Mouse (Mus musculus) megakaryocyte, embryonic 14.5 days (primary cell): ENCODE data around the gene Kat6b. TPM values are rescaled to one million over a fixed set of nuclear protein-coding genes. Genes with fewer than 3 reads are reported as not detected.
A peak's percentile ranks its signal among the peaks of the same experiment; 100 is the strongest.

ENCODE experiments used
- H3K27me3 ChIP-seq: replicated peaks from 2 replicates; pipeline ENCODE3; 2012; ENCODE audit warnings: inconsistent platforms
- H3K36me3 ChIP-seq: replicated peaks from 2 replicates; pipeline ENCODE3; 2012; ENCODE audit warnings: low read length, inconsistent platforms, mixed read lengths
- H3K4me1 ChIP-seq: 2 replicates; pipeline ENCODE4 v1.6.1; 2012; ENCODE audit warnings: inconsistent platforms
- H3K4me3 ChIP-seq: replicated peaks from 2 replicates; pipeline ENCODE3; 2012; ENCODE audit warnings: moderate library complexity, mild to moderate bottlenecking, inconsistent platforms
- H3K9me3 ChIP-seq: 2 replicates; pipeline ENCODE4 v1.6.1; 2012; ENCODE audit warnings: inconsistent platforms
- FLI1 ChIP-seq: IDR thresholded peaks from 2 replicates; pipeline ENCODE4 v1.6.1; 2012; ENCODE audit warnings: low read length, inconsistent platforms, mixed read lengths
- GATA1 ChIP-seq: IDR thresholded peaks from 3 replicates; pipeline ENCODE4 v1.6.1; 2012; ENCODE audit warnings: mixed read lengths, low read length, inconsistent platforms, borderline replicate concordance
- polyA plus RNA-seq: library from polyadenylated mRNA; stranded (reverse); fragments of >175 nt; gene quantifications from 2 replicates; pipeline ENCODE4 v1.2.3, GENCODE M21; 2012; ENCODE audit warnings: low replicate concordance; ENCODE audit not compliant: insufficient read depth

The Kat6b gene
- polyA plus RNA-seq, 1 experiment: 0.84 TPM

DNA sequence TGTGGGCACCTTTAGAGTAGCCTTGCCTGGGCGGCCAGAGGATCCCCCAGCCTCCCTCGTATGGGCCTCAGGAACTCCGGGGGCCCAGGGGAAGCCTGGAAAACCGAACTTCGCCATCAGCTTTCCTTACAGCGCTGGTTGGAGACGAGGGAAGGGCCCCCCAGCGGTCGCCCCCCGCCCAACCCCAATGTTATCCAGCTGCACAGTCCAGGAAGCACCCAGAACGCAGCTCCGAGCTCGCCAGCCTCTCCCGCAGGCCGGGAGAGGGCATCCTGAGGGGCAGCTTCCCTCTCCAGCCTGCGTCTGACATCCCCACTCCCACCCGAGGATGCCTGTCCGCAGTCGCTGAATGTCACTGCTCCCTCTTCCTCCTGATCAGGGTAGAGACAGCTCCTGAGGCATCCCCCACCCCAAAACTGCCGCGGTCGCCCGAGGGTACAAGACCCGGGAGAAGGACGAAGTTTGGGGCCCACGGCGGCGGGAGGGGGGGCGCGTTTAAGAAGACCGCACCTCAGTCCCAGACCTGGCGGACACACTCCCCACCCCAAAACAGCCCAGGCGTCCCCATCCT lies 17.9 kb downstream of the Kat6b start:
- H3K4me1 ChIP-seq: peaks cover 41% of the 10 kb centered on the region
- H3K4me3 ChIP-seq: peak overlapping the region; percentile 99
- H3K27me3 ChIP-seq: peaks cover 5% of the 10 kb centered on the region
- H3K9me3 ChIP-seq: no peaks in the 10 kb centered on the region
- H3K36me3 ChIP-seq: no peaks in the 10 kb centered on the region
- TF ChIP-seq GATA1 (no peak), FLI1 (no peak)

DNA sequence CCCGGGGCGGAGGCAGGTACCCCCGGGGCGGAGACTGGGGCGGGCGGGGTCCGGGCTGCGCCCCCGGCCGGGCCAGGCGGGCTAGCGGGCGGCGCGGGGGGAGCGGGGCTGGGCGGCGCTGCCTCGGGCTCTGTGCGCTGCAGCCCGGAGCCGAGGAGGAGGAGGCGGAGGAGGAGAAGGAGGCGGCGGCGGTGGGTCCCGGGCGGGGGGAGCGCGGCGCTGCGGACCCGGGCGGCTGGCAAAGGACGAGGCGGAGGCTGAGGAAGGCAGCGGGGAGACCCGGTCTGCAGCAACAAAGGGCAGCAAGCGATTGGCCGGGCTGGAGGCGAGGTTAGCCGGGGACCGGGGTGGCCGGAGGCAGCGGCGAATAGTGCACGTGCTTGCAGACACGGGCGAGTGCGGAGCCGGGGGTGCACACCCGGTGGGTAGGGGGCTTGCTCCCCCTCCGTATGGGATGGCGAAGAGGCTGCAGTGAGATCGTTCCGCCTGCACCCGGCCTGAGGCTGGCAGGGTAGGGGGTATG lies 18.5 kb downstream of the Kat6b start:
- H3K4me1 ChIP-seq: peaks cover 47% of the 10 kb centered on the region

DNA sequence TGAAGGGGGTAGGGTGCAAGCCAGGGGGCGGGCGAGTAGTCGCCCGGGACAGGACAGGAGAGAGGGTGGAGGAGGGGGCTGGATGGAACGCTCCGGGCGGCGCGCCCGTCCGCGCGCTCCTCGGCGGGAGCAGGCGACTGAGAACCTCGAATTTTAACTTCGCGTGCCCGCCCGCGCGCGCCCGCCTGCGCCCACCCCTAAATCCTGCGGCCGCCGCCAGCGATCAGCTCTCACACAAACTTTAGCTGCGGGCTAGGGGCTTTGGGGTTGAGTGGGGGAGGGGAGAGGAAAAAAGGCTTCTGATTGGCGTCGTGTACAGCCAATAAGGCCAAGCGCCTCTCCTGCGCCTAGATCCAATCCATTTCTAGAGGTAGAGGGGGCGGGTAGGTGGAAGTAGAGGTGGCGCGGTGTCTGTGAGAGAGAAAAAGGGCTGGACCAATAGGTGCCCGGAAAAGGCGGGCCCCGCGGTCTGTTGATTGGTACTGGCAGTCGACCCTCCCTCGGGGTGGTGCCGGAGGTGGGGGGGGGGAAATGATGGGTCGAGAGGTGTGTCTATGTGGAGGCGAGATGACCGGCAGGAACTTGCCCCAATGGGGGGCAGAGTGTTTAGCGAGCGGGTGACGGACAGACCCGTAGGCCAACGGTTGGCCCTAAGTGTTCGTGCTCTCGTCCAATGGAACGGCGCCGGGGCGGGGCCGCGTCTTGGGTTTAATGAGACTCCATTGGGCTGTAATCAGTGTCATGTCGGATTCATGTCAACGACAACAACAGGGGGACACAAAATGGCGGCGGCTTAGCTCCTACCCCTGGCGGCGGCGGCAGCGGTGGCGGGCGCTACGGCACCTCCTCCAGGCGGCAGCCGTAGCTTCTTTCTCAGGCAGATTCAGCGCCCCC lies 19.2 kb downstream of the Kat6b start:
- TF ChIP-seq GATA1 (no peak), FLI1 (no peak)
- no peaks in the 10 kb centered on the region for H3K9me3 ChIP-seq
- H3K36me3 ChIP-seq: no peaks in the 10 kb centered on the region
- H3K27me3 ChIP-seq: peaks cover 5% of the 10 kb centered on the region
- peaks cover 52% of the 10 kb centered on the region for H3K4me1 ChIP-seq
- peak overlapping the region; percentile 99 for H3K4me3 ChIP-seq

More for the DNA sequence above, 18.5 kb downstream of the Kat6b start:
- TF ChIP-seq FLI1 (no peak), GATA1 (no peak)
- H3K9me3 ChIP-seq: no peaks in the 10 kb centered on the region
- H3K4me3 ChIP-seq: peak overlapping the region; percentile 99
- no peaks in the 10 kb centered on the region for H3K36me3 ChIP-seq
- H3K27me3 ChIP-seq: peaks cover 5% of the 10 kb centered on the region

DNA sequence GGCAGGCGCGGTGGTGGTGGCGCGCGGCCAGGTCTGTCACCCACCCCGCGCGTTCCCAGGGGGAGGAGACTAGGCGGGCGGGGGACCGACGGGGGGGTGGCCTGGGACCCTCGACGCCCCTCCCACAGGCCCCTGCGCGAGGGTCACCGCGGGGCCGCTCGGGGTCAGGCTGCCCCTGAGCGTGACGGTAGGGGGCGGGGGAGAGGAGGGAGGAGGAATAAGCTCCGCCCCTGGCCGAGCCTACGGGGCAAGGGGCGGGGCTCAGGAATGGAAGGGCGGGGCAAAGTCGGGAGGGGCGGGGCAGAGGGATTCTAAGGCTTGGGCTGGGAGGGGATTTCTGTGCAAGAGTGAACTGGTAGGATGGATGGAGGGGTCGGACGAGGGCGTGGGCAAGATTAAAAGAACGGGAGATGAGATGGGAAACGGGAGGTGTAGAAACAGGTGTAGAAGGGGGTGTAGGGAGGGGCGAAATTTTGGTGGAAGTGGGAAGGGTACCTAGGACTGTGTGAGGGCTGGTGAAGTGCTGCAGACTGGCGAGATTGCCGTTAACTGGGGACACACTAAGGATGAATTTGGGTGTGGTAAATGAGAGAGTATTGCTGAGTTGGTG lies 19.9 kb downstream of the Kat6b start:
- H3K4me1 ChIP-seq: peaks cover 53% of the 10 kb centered on the region
- no peak for TF ChIP-seq FLI1
- no peak for TF ChIP-seq GATA1
- H3K27me3 ChIP-seq: peaks cover 5% of the 10 kb centered on the region
- H3K36me3 ChIP-seq: peaks cover under 1% of the 10 kb centered on the region
- H3K9me3 ChIP-seq: no peaks in the 10 kb centered on the region
- H3K4me3 ChIP-seq: peak overlapping the region; percentile 99

DNA sequence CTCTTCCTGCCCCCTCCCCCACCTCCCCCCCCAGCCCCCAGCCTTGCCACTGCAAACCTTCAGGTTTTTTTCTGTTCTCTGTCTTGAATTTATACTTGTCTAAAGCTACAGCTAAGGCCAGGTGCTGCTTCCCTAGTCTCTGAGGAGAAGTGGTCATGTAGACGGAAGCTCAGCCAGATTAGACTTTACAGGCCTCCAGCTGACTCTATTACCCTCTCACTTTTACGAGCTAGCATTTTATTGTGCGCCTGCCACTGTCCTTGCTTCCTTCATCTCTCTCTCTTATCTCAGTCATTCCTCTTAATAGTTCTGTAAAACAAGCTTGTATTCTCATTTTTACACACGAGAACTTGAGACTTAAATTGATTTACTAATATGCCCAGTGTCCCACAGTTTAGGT lies 23.8 kb downstream of the Kat6b start:
- Histone ChIP-seq H3K9me3 (no peaks in the 10 kb centered on the region), H3K27me3 (no peaks in the 10 kb centered on the region)
- TF ChIP-seq FLI1: no peak
- TF ChIP-seq GATA1: no peak

DNA sequence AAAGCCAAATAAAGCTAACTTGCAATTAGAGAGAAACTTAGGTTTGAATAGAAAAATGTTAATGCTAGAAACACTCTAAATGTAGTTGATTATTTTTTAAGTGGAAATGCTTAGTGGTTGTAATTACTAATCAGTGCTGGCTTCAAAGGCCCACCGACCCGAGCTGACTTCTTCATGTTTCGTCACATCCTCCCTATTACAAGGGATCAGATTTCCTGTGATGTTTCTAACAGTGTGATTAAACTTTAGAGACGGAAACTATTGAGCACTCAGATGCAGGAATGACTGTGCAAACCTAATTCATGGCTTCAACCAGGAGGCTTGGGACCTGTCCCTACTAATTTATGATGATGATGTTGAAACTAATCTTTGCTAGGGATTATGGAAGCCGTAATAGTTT lies 25.8 kb downstream of the Kat6b start:
- Histone ChIP-seq H3K27me3 (no peaks in the 10 kb centered on the region), H3K4me3 (no peak overlapping the region), H3K9me3 (no peaks in the 10 kb centered on the region), H3K4me1 (peaks cover 42% of the 10 kb centered on the region), H3K36me3 (peaks cover 10% of the 10 kb centered on the region)
- TF ChIP-seq GATA1: no peak
- TF ChIP-seq FLI1: no peak

More for the DNA sequence above, 23.8 kb downstream of the Kat6b start:
- Histone ChIP-seq H3K4me3 (no peak overlapping the region), H3K4me1 (peaks cover 41% of the 10 kb centered on the region), H3K36me3 (peaks cover 7% of the 10 kb centered on the region)

DNA sequence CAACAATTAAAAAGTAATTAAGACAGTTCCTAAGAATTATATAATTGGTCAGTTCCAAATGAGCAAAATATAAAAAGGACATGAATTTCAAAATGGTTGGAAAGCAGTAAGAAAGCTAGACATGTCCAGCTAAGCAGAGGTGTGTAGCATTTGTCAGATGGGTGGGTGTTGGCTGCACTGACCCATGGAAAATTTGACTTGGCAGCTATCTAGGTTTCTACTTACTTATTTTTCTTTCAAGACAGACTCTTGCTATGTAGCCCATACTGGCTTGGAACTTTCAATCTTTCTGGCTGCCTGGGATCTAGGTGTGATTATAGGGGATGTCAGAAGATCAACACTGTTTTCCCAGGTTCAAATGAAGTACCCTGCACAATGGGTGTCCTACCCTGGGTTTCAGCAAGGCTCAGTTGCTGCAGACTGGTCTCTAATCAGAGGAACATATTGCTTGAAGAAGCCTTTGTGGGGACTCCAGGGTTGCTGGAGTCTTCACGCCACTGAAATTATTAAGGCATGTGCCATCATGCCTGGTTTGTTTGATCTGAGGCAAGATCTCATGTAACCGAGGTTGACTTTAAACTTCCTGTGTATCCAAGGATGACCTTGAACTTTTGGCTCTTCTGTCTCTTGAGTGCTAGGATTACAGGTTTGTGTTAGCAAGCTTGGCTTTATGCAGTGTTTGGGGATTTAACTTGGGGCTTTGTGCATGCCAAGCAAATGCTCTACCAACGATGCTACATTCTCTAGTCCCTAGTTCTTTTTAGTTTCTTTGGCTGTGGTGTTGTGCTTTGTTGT lies 28.1 kb downstream of the Kat6b start:
- Histone ChIP-seq H3K4me3 (no peak overlapping the region), H3K36me3 (peaks cover 10% of the 10 kb centered on the region), H3K27me3 (no peaks in the 10 kb centered on the region), H3K4me1 (peaks cover 30% of the 10 kb centered on the region), H3K9me3 (no peaks in the 10 kb centered on the region)
- TF ChIP-seq FLI1 (no peak), GATA1 (no peak)

DNA sequence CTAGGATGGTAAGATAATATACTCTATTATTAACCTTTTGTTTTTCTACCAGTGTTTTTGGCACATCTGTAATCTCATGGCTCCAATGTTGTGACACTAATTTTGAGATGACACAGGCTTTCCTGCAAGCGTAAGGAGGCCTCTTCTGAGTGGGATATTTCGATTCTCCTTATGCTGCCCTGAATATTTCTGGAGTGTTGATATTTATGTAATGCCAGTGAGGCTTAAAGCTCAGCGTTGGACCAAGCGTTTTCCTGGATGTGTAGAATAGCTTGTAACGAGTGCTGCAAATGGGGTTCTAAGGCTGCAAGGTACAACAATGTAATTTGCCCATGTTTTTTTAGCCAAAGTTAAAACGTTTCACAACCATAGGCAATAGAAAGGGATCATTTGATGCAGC lies 30.2 kb downstream of the Kat6b start:
- TF ChIP-seq GATA1: no peak
- Histone ChIP-seq H3K36me3 (peaks cover 10% of the 10 kb centered on the region), H3K4me3 (no peak overlapping the region), H3K27me3 (no peaks in the 10 kb centered on the region), H3K9me3 (no peaks in the 10 kb centered on the region), H3K4me1 (peaks cover 16% of the 10 kb centered on the region)

DNA sequence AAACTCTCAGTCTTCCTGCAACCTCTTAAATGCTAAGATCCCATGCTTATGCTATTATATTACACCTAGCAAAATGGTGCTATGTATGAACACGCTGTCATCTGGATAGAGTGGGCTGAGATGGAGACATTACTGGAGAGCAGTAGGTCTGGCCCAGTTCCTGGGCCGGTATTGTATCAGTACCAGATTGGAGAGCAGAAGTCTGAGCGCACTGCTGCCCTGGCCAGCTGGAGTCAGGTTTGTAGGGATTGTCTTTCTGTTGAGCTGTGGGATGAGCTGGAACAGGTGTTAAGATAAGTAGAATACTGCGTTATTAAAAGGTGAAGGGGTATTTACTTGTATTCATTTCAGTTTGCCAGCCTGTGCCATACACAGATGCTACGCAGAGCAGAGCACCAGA lies 34.3 kb downstream of the Kat6b start:
- peaks cover 26% of the 10 kb centered on the region for H3K36me3 ChIP-seq
- H3K4me1 ChIP-seq: peaks cover 33% of the 10 kb centered on the region
- H3K4me3 ChIP-seq: no peak overlapping the region
- no peak for TF ChIP-seq GATA1
- no peak for TF ChIP-seq FLI1
- H3K9me3 ChIP-seq: no peaks in the 10 kb centered on the region
- no peaks in the 10 kb centered on the region for H3K27me3 ChIP-seq
